Mouse (Mus musculus): Measurements from ENCODE around the gene Scn2a. TPM values are rescaled to one million over a fixed set of nuclear protein-coding genes. Genes with fewer than 3 reads are reported as not detected.

Scn2a gene
- polyA plus RNA-seq, 1 experiment from 2014 or later = 76.8 TPM

GRCm38 (mm10) chr2:65658430-65658829 is 37.9 kb downstream of the Scn2a start:
- WGBS = 82% methylated on average over 8 of the region's 8 CpGs
- H3K9me3 ChIP-seq (ENCODE audit: control insufficient read depth, low read length) = no peaks in the 10 kb centered on the region
- no peak overlapping the region for H3K9ac ChIP-seq (replicated peaks; ENCODE audit: low read depth, low read length)
- H3K4me1 ChIP-seq (ENCODE audit: control insufficient read depth, insufficient read depth, low read length) = no peaks in the 10 kb centered on the region
- no peak overlapping the region for H3K4me3 ChIP-seq (ENCODE audit: low read depth, low read length)
- no peak overlapping the region for H3K27ac ChIP-seq (ENCODE audit: low read depth, low read length)
- no peak overlapping the region for H3K4me2 ChIP-seq (ENCODE audit: low read depth, low read length)
- no peaks in the 10 kb centered on the region for H3K36me3 ChIP-seq (ENCODE audit: control insufficient read depth, insufficient read depth, low read length)
- no peaks in the 10 kb centered on the region for H3K27me3 ChIP-seq (ENCODE audit: control insufficient read depth, insufficient read depth, low read length)
- ATAC-seq (ENCODE audit: low read depth) = no peak

DNA sequence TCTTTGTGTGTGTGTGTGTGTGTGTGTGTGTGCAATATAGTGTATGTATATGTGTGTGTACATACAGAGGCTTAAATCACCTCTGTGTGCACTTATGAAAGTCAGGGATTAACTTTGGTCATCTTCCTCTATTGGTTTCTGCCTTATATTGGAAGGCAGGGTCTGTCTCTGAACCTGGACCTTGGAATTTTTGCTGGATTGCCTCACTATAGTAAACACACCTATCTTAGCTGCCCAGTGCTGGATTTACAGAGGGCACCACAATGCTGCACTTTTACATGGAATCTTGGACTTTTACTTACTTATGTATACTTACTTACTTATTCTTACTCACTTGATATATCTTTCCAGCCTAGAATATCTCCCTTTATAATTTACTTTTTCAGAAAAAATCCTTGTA is 43.3 kb downstream of the Scn2a start:
- Histone ChIP-seq H3K9me3 (ENCODE audit: control insufficient read depth, low read length) (no peaks in the 10 kb centered on the region), H3K27ac (ENCODE audit: low read depth, low read length) (no peak overlapping the region), H3K9ac (replicated peaks; ENCODE audit: low read depth, low read length) (no peak overlapping the region), H3K4me3 (ENCODE audit: low read depth, low read length) (no peak overlapping the region), H3K27me3 (ENCODE audit: control insufficient read depth, insufficient read depth, low read length) (no peaks in the 10 kb centered on the region), H3K4me2 (ENCODE audit: low read depth, low read length) (no peak overlapping the region), H3K4me1 (ENCODE audit: control insufficient read depth, insufficient read depth, low read length) (no peaks in the 10 kb centered on the region), H3K36me3 (ENCODE audit: control insufficient read depth, insufficient read depth, low read length) (no peaks in the 10 kb centered on the region)
- ATAC-seq (ENCODE audit: low read depth) = no peak

DNA sequence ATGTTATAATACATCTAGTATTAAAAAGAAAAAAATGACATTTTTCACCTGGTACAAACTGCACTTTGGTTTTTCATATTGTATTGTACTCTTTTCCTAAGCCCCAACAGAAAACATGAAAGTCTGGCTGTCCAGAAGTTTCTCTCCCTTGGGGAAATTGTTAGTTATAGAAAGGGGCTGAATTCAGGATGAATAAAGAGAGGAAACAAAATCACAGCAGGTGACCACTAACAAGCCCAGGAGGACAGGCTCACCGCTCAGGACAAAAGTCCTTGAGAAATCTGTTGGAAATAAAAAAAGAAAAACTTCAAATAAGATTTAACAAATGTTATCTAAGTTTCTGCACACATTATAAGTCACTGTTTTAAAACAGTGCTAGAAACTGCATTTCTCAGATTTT is 43.9 kb downstream of the Scn2a start:
- Histone ChIP-seq H3K9me3 (ENCODE audit: control insufficient read depth, low read length) (no peaks in the 10 kb centered on the region), H3K4me3 (ENCODE audit: low read depth, low read length) (no peak overlapping the region), H3K27me3 (ENCODE audit: control insufficient read depth, insufficient read depth, low read length) (no peaks in the 10 kb centered on the region), H3K4me1 (ENCODE audit: control insufficient read depth, insufficient read depth, low read length) (peaks cover 1% of the 10 kb centered on the region; the same call in 1 of the 2 replicates), H3K27ac (ENCODE audit: low read depth, low read length) (no peak overlapping the region), H3K36me3 (ENCODE audit: control insufficient read depth, insufficient read depth, low read length) (no peaks in the 10 kb centered on the region), H3K9ac (replicated peaks; ENCODE audit: low read depth, low read length) (no peak overlapping the region), H3K4me2 (ENCODE audit: low read depth, low read length) (no peak overlapping the region)
- 21% methylated on average over 1 of the region's 1 CpGs for WGBS
- no peak for ATAC-seq (ENCODE audit: low read depth)

- no peaks in the 10 kb centered on the region for H3K9me3 ChIP-seq (ENCODE audit: control insufficient read depth, low read length)
- H3K27me3 ChIP-seq (ENCODE audit: control insufficient read depth, insufficient read depth, low read length) = no peaks in the 10 kb centered on the region
- H3K4me2 ChIP-seq (ENCODE audit: low read depth, low read length) = no peak overlapping the region
- H3K4me1 ChIP-seq (ENCODE audit: control insufficient read depth, insufficient read depth, low read length) = peaks cover 6% of the 10 kb centered on the region
- H3K36me3 ChIP-seq (ENCODE audit: control insufficient read depth, insufficient read depth, low read length) = no peaks in the 10 kb centered on the region
- no peak overlapping the region for H3K4me3 ChIP-seq (ENCODE audit: low read depth, low read length)
- WGBS = 29% methylated on average over 4 of the region's 4 CpGs
- no peak for ATAC-seq (ENCODE audit: low read depth)
- no peak overlapping the region for H3K27ac ChIP-seq (ENCODE audit: low read depth, low read length)
- no peak overlapping the region for H3K9ac ChIP-seq (replicated peaks; ENCODE audit: low read depth, low read length)
These were observed 44.6 kb downstream of the Scn2a start for GRCm38 (mm10) chr2:65665180-65665579.

GRCm38 (mm10) chr2:65667590-65668436 is 47.2 kb downstream of the Scn2a start:
- H3K9me3 ChIP-seq (ENCODE audit: control insufficient read depth, low read length) = no peaks in the 10 kb centered on the region
- ATAC-seq (ENCODE audit: low read depth) = peak; percentile 56

GRCm38 (mm10) chr2:65668437-65669135 is 48.0 kb downstream of the Scn2a start:
- Histone ChIP-seq H3K9ac (replicated peaks; ENCODE audit: low read depth, low read length) (peak overlapping the region; percentile 56), H3K9me3 (ENCODE audit: control insufficient read depth, low read length) (no peaks in the 10 kb centered on the region), H3K27me3 (ENCODE audit: control insufficient read depth, insufficient read depth, low read length) (no peaks in the 10 kb centered on the region), H3K4me3 (ENCODE audit: low read depth, low read length) (peak overlapping the region; percentile 41), H3K27ac (ENCODE audit: low read depth, low read length) (peak overlapping the region; percentile 71; the same call in 1 of the 2 replicates), H3K4me1 (ENCODE audit: control insufficient read depth, insufficient read depth, low read length) (peaks cover 7% of the 10 kb centered on the region), H3K36me3 (ENCODE audit: control insufficient read depth, insufficient read depth, low read length) (no peaks in the 10 kb centered on the region), H3K4me2 (ENCODE audit: low read depth, low read length) (peak overlapping the region; percentile 55)
- ATAC-seq (ENCODE audit: low read depth) = peak; percentile 97
- WGBS = 10% methylated on average over 12 of the region's 12 CpGs

More at GRCm38 (mm10) chr2:65667590-65668436, 47.2 kb downstream of the Scn2a start:
- Histone ChIP-seq H3K27me3 (ENCODE audit: control insufficient read depth, insufficient read depth, low read length) (no peaks in the 10 kb centered on the region), H3K36me3 (ENCODE audit: control insufficient read depth, insufficient read depth, low read length) (no peaks in the 10 kb centered on the region), H3K4me2 (ENCODE audit: low read depth, low read length) (peak overlapping the region; percentile 55), H3K27ac (ENCODE audit: low read depth, low read length) (no peak overlapping the region; the same call in 1 of the 2 replicates), H3K4me3 (ENCODE audit: low read depth, low read length) (peak overlapping the region; percentile 26), H3K4me1 (ENCODE audit: control insufficient read depth, insufficient read depth, low read length) (peaks cover 7% of the 10 kb centered on the region), H3K9ac (replicated peaks; ENCODE audit: low read depth, low read length) (0 out of 2 replicates have a peak overlapping the region, but pooled peaks have one; percentile 21)
- WGBS = 51% methylated on average over 18 of the region's 18 CpGs

DNA sequence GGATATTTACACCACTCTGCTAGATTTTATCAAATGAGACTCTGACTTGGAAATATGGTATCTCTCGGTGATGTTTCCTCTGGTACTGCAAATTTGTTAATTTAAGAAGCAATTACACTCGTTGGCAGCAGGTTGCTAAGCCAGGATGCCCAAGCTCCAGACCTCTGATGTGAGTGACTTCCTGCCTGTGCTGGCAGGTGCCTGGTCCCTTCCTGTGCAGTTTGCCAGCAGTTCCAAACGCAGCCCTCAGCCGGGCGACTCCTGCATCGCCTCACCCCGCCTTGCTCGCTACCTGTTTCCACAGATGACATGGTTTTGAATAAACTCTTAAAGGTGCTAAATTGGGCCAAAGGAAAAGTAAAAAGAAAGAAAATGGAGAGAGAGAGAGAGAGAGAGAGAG is 49.0 kb downstream of the Scn2a start:
- Histone ChIP-seq H3K27me3 (ENCODE audit: control insufficient read depth, insufficient read depth, low read length) (no peaks in the 10 kb centered on the region), H3K9me3 (ENCODE audit: control insufficient read depth, low read length) (no peaks in the 10 kb centered on the region), H3K9ac (replicated peaks; ENCODE audit: low read depth, low read length) (no peak overlapping the region), H3K4me3 (ENCODE audit: low read depth, low read length) (no peak overlapping the region; the same call in 1 of the 2 replicates), H3K4me1 (ENCODE audit: control insufficient read depth, insufficient read depth, low read length) (peaks cover 7% of the 10 kb centered on the region), H3K27ac (ENCODE audit: low read depth, low read length) (no peak overlapping the region), H3K36me3 (ENCODE audit: control insufficient read depth, insufficient read depth, low read length) (no peaks in the 10 kb centered on the region), H3K4me2 (ENCODE audit: low read depth, low read length) (peak overlapping the region; percentile 55)
- no peak for ATAC-seq (ENCODE audit: low read depth)
- WGBS = 79% methylated on average over 8 of the region's 8 CpGs

DNA sequence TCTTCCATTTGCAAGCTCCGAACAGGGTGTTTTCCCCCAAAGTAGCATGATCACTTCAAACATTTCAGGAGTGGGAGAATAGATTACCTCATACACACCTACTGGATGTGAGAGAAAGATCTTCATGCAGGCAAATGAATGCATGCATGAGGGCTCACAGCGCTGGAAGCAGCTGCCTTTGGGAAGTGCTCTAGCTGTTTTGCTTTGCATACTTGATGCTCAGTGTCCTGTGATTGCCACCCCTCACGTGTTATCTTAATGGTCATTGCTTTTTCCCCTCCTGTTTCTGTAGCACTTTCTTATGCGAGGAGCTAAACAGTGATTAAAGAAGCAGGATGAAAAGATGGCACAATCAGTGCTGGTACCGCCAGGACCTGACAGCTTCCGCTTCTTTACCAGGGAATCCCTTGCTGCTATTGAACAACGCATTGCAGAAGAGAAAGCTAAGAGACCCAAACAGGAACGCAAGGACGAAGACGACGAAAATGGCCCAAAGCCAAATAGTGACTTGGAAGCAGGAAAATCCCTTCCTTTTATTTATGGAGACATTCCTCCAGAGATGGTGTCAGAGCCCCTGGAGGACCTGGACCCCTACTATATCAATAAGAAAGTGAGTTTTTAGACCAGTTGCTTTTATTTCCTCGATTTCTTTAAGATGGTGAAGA is 49.7 kb downstream of the Scn2a start:
- ATAC-seq (ENCODE audit: low read depth) = no peak
- Histone ChIP-seq H3K9me3 (ENCODE audit: control insufficient read depth, low read length) (no peaks in the 10 kb centered on the region), H3K9ac (replicated peaks; ENCODE audit: low read depth, low read length) (no peak overlapping the region), H3K4me1 (ENCODE audit: control insufficient read depth, insufficient read depth, low read length) (peaks cover 7% of the 10 kb centered on the region), H3K4me2 (ENCODE audit: low read depth, low read length) (peak overlapping the region; percentile 55; the same call in 1 of the 2 replicates), H3K4me3 (ENCODE audit: low read depth, low read length) (no peak overlapping the region), H3K36me3 (ENCODE audit: control insufficient read depth, insufficient read depth, low read length) (no peaks in the 10 kb centered on the region), H3K27me3 (ENCODE audit: control insufficient read depth, insufficient read depth, low read length) (no peaks in the 10 kb centered on the region), H3K27ac (ENCODE audit: low read depth, low read length) (no peak overlapping the region)
- WGBS = 51% methylated on average over 12 of the region's 12 CpGs
